Mouse (Mus musculus) heart, adult 18-20 months (tissue): ENCODE data around the gene Lgals7. TPM values are rescaled to one million over a fixed set of nuclear protein-coding genes. Genes with fewer than 3 reads are reported as not detected.
"Not testable (repeated sequence)": the region's sequence is repeated elsewhere in the genome, so short reads cannot be mapped to it uniquely, and the experiment has no call there.

ENCODE experiments used
- DNase-seq, 2 experiments: peaks; one replicate each; pipeline ENCODE4 v3.0.0; 2021 to 2022; ENCODE audit warnings: mixed read lengths in 1 of 2
- total RNA-seq, 2 experiments: library from RNA; stranded (reverse); gene quantifications; 2 replicates each; pipeline ENCODE4 v1.2.3; 2021

Gene Lgals7
- total RNA-seq, 2 experiments from 2014 or later, result 0.93 to 1.8 TPM

- no peak for DNase-seq
These were observed 13.5 kb downstream of the Lgals7 start for GRCm38 (mm10) chr7:28877155-28877554.

GRCm38 (mm10) chr7:28877856-28878255, 14.2 kb downstream of the Lgals7 start:
- DNase-seq, result no peak

GRCm38 (mm10) chr7:28879606-28880005, 16.0 kb downstream of the Lgals7 start:
- no peak for DNase-seq

- no peak for DNase-seq
These were observed 16.9 kb downstream of the Lgals7 start for GRCm38 (mm10) chr7:28880554-28880953.

- no peak for DNase-seq
These were observed 17.5 kb downstream of the Lgals7 start, which contains the start of gene Capn12 for GRCm38 (mm10) chr7:28881199-28881598. Gene Capn12, plus strand, starts transcription at chr7:28881422.

- no peak for DNase-seq
These were observed 19.4 kb downstream of the Lgals7 start for GRCm38 (mm10) chr7:28883039-28883438.

GRCm38 (mm10) chr7:28883704-28884103, 20.1 kb downstream of the Lgals7 start:
- not testable (repeated sequence) for DNase-seq

GRCm38 (mm10) chr7:28886486-28886885, 22.8 kb downstream of the Lgals7 start:
- no peak for DNase-seq

GRCm38 (mm10) chr7:28888701-28889161, 25.1 kb downstream of the Lgals7 start:
- DNase-seq, result peak in 1 of 2 experiments; percentile 33

GRCm38 (mm10) chr7:28892601-28893000, 28.9 kb downstream of the Lgals7 start:
- DNase-seq, result no peak

- peak; percentile 65 to 67 for DNase-seq
These were observed 30.1 kb downstream of the Lgals7 start for GRCm38 (mm10) chr7:28893643-28894265.

GRCm38 (mm10) chr7:28894942-28895341, 31.3 kb downstream of the Lgals7 start:
- peak in 1 of 2 experiments; percentile 30 for DNase-seq

- no peak for DNase-seq
These were observed 34.0 kb downstream of the Lgals7 start for GRCm38 (mm10) chr7:28897661-28898060.

GRCm38 (mm10) chr7:28899972-28900371, 36.3 kb downstream of the Lgals7 start:
- DNase-seq, result no peak

GRCm38 (mm10) chr7:28901311-28902125, 37.9 kb downstream of the Lgals7 start:
- peak; percentile 78 to 85 for DNase-seq

- no peak for DNase-seq
These were observed 38.5 kb downstream of the Lgals7 start for GRCm38 (mm10) chr7:28902180-28902579.

GRCm38 (mm10) chr7:28902809-28903208, 39.2 kb downstream of the Lgals7 start:
- no peak for DNase-seq

GRCm38 (mm10) chr7:28903778-28904177, 40.1 kb downstream of the Lgals7 start:
- DNase-seq, result no peak

GRCm38 (mm10) chr7:28907195-28907594, 43.5 kb downstream of the Lgals7 start:
- no peak for DNase-seq

GRCm38 (mm10) chr7:28911632-28912031, 48.0 kb downstream of the Lgals7 start:
- peak; percentile 75 to 93 for DNase-seq

- DNase-seq, result no peak
These were observed 49.5 kb downstream of the Lgals7 start for GRCm38 (mm10) chr7:28913171-28913570.
